Mouse (Mus musculus): ENCODE measurements around the gene Gm45062. TPM values are rescaled to one million over a fixed set of nuclear protein-coding genes. Genes with fewer than 3 reads are reported as not detected.

Gene Gm45062
- polyA plus RNA-seq, 1 experiment = 1.2 TPM

DNA sequence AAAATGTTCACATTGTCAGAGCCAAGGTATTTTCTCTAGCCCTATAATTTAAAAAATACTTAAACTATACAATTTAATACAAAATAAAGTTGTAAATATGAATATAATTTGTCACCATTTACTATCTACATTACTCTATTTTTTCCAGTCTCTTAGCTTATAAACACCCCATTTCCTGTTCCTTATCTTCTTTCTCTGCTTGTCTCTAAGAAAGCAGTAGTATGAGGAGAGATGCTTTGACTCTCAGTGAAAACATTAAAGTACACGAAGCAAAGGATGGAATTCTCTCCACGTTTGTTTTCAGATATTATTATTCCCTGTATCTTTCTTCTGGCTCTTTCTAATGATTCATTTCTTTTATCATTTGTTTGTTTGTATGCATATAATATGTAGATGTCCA is 99.0 kb downstream of the Gm45062 start:
- Histone ChIP-seq H3K4me3 (replicated peaks; ENCODE audit: extremely low read depth, low read depth, low read length) (no peak overlapping the region), H3K4me1 (ENCODE audit: control insufficient read depth, insufficient read depth, low read length) (no peaks in the 10 kb centered on the region)
- WGBS = 41% methylated on average over 2 of the region's 2 CpGs
- no peak for TF ChIP-seq POLR2A (IDR thresholded peaks at IDR 0.05; ENCODE audit: borderline replicate concordance, extremely low read depth, low read depth, low read length)
- no peak for TF ChIP-seq CTCF (IDR thresholded peaks at IDR 0.05; ENCODE audit: insufficient read depth, low read length)
- DNase-seq = no peak

DNA sequence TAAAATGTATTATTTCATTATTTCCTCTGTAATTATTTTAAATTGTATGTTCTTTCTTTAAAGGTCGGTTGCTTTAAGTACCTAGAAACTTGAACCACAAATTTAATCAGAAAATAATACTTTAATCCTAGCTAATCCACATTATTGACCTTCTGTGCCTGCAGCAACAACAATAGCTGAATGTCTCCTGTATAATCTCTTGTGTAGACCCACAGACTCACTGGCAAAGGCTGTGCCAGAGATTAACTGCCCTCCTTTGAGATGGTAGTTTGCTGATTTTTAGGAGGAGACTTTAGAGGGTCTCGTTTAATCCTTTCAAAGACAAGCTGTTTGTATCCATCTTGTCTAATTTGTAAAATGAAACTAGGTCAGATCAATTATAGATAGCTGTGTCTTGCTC is 99.5 kb downstream of the Gm45062 start:
- DNase-seq = no peak
- no peaks in the 10 kb centered on the region for H3K4me1 ChIP-seq (ENCODE audit: control insufficient read depth, insufficient read depth, low read length)
- no peak overlapping the region for H3K4me3 ChIP-seq (replicated peaks; ENCODE audit: extremely low read depth, low read depth, low read length)
- TF ChIP-seq CTCF (IDR thresholded peaks at IDR 0.05; ENCODE audit: insufficient read depth, low read length) = no peak
- WGBS = 71% methylated on average over 2 of the region's 2 CpGs

DNA sequence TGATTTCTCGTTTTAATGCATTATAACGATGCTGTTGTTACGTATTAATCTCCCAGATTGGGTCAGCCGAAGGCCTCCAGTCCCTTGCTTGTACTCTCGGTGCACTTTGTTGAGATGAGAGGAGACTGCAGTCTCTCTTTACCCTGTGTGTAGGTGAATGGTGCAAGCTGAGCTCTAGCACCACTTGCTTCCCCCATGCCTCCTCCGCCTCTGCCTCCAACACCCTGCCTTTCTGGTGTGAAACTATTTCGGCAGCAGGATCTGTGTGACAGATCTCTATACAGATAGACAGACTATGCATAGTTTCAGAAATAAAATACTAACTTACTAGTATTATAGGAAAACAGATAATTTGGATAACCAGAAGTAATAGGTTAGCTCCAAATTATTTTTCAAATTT is 101.6 kb downstream of the Gm45062 start:
- Histone ChIP-seq H3K4me3 (replicated peaks; ENCODE audit: extremely low read depth, low read depth, low read length) (no peak overlapping the region), H3K4me1 (ENCODE audit: control insufficient read depth, insufficient read depth, low read length) (no peaks in the 10 kb centered on the region)
- TF ChIP-seq POLR2A (IDR thresholded peaks at IDR 0.05; ENCODE audit: borderline replicate concordance, extremely low read depth, low read depth, low read length) (no peak), CTCF (IDR thresholded peaks at IDR 0.05; ENCODE audit: insufficient read depth, low read length) (no peak)
- 91% methylated on average over 7 of the region's 7 CpGs for WGBS
- no peak for DNase-seq

DNA sequence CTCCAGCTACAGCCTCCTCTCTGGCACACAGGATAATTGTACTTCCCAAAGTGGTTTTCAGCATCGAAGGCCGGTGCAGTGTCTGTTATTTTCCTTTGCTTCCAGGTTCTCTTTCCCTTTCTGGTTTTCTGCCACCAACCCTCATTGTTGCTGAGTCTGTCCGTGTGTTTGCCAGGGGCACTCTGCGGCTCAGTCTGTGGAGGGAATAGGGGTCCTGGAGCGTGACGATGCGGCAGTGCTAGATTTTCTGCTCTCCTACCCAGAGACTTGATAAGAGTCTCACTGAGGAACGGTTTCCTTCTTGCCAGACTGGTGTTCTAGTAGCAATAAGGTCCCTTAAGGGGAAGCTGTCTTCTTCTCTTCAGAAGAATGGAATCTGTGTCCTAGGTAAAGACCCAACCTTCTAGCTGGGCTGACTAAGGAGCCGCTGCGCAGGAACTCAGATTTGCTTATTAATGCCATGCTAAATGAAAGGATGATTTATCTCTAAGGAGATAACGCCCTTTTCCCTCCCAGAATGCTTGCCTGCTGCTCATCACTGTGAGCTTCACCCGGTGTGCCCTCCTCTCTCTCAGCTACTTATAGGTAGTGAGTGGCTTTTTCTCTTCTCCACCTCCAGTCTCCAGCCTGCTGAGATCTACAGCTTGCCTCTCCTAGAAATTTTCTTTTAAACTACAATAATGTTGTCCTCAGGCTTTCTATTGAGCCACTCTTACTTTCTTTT is 104.9 kb downstream of the Gm45062 start:
- WGBS = 79% methylated on average over 12 of the region's 12 CpGs
- TF ChIP-seq POLR2A (IDR thresholded peaks at IDR 0.05; ENCODE audit: borderline replicate concordance, extremely low read depth, low read depth, low read length) (no peak), CTCF (IDR thresholded peaks at IDR 0.05; ENCODE audit: insufficient read depth, low read length) (no peak)
- H3K4me3 ChIP-seq (replicated peaks; ENCODE audit: extremely low read depth, low read depth, low read length) = no peak overlapping the region
- no peaks in the 10 kb centered on the region for H3K4me1 ChIP-seq (ENCODE audit: control insufficient read depth, insufficient read depth, low read length)
- DNase-seq = no peak

DNA sequence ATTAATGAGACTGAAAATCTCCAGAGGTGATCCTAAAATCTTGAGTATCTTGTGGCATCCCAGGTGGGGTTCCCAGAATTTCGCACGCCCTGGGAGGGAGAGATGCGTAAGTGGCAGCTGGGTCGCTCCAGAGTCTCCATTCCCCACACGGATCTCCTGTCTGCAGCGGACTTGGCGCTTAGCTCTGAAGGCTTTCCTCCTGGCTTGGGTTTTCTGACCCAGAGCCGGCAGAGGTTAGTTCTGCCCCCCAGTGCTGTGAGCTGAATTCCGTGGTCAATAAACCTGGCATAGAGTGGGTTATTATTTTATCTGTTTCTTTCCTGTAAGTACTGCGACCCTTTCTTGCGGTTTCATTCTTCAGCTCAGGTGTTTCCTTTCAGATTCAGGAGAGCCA is 105.5 kb downstream of the Gm45062 start:
- 90% methylated on average over 11 of the region's 11 CpGs for WGBS
- H3K4me3 ChIP-seq (replicated peaks; ENCODE audit: extremely low read depth, low read depth, low read length) = no peak overlapping the region
- DNase-seq = no peak
- no peaks in the 10 kb centered on the region for H3K4me1 ChIP-seq (ENCODE audit: control insufficient read depth, insufficient read depth, low read length)
- TF ChIP-seq CTCF (IDR thresholded peaks at IDR 0.05; ENCODE audit: insufficient read depth, low read length) (no peak), POLR2A (IDR thresholded peaks at IDR 0.05; ENCODE audit: borderline replicate concordance, extremely low read depth, low read depth, low read length) (no peak)

DNA sequence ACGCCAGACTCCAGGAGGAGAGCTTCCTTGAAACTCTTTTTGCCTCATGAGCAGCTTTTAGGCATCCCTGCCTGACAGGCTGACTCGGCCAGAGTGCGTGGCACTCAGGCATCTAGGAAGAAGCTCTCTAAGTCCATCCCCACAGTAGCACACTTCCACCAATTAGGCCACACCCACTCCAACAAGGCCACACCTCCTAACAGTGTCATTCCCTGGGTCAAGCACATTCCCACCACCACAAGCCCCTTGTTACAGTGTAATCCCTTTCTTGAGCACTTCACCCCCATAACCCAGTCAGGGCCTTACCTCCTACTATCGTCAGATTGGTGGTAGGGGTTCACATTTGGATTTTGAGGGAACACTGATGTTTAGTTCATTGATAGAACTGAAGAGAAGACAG is 108.4 kb downstream of the Gm45062 start:
- Histone ChIP-seq H3K4me3 (replicated peaks; ENCODE audit: extremely low read depth, low read depth, low read length) (no peak overlapping the region), H3K4me1 (ENCODE audit: control insufficient read depth, insufficient read depth, low read length) (no peaks in the 10 kb centered on the region)
- DNase-seq = no peak
- TF ChIP-seq POLR2A (IDR thresholded peaks at IDR 0.05; ENCODE audit: borderline replicate concordance, extremely low read depth, low read depth, low read length) = no peak
- TF ChIP-seq CTCF (IDR thresholded peaks at IDR 0.05; ENCODE audit: insufficient read depth, low read length) = no peak
- 95% methylated on average over 4 of the region's 4 CpGs for WGBS

DNA sequence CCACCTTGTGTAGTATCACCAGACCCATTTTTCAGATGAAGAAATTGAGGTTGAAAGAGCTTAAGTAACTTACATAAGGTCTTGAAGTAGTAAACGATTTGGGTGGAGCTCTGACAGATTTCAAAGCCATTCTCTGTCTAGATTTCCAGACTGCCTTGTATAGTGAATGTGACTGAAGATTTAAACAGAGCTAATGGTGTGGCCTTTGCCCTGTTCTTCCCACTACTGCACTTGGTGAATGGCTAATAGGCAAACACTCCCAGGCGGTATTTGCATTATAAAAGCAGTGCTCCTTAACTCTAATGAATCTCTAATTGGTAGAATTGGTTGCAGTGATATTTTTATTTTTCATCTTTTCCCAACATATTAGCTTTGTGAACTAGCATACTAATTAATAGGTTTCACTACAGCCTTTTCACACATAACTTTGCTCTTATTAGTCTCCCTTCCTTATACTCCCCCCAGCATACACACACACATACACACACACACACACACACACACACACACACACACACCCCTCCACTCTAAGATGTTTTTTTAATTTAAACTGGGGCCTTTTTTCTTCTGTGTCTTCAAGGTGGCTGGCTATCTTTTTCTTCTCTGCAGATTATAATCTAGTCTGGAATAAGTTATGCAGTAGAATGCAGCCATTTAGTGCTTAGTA is 109.1 kb downstream of the Gm45062 start:
- Histone ChIP-seq H3K4me3 (replicated peaks; ENCODE audit: extremely low read depth, low read depth, low read length) (no peak overlapping the region), H3K4me1 (ENCODE audit: control insufficient read depth, insufficient read depth, low read length) (no peaks in the 10 kb centered on the region)
- TF ChIP-seq POLR2A (IDR thresholded peaks at IDR 0.05; ENCODE audit: borderline replicate concordance, extremely low read depth, low read depth, low read length) (no peak), CTCF (IDR thresholded peaks at IDR 0.05; ENCODE audit: insufficient read depth, low read length) (no peak)
- 79% methylated on average over 2 of the region's 2 CpGs for WGBS
- no peak for DNase-seq

DNA sequence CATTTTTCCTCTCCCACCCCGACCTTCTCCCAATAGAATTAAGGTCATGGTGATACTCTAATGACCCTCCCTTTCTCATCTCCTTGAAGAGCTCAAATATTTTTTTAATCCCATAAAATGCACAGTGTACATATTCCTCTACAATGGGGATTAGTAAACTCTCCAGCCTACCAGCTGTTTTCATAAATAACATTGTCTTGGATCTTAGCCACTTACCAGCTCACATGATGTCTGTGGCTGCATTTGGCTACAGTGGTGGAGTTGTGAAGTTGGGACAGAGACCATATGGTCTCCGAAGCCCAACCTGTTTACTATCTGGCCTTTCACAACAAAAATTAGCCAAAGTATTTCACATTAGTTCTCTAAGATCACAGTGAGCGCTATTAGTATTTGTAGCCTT is 111.4 kb downstream of the Gm45062 start:
- no peak overlapping the region for H3K4me3 ChIP-seq (replicated peaks; ENCODE audit: extremely low read depth, low read depth, low read length)
- DNase-seq = no peak
- no peak for TF ChIP-seq CTCF (IDR thresholded peaks at IDR 0.05; ENCODE audit: insufficient read depth, low read length)
- no peak for TF ChIP-seq POLR2A (IDR thresholded peaks at IDR 0.05; ENCODE audit: borderline replicate concordance, extremely low read depth, low read depth, low read length)
- H3K4me1 ChIP-seq (ENCODE audit: control insufficient read depth, insufficient read depth, low read length) = no peaks in the 10 kb centered on the region
- WGBS = 71% methylated on average over 3 of the region's 3 CpGs

DNA sequence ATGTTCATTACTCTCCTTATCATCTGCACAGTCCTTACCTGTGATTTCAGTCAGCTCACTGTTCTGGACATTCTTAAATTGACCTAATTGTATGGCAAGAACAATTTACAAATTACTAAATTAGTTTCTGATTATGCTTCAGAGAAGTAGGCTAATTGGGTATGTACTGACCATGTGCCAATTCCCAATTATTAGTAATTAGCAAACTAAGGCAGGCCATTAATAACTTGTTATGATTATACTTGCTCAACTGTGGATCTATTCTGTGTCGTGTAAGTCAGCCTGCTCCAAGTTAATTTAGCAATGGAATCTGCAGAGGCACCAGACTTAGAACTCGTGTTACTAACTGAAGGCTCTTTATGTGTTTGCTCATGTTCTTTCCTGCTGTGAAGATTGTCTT is 113.8 kb downstream of the Gm45062 start:
- no peak for DNase-seq
- TF ChIP-seq CTCF (IDR thresholded peaks at IDR 0.05; ENCODE audit: insufficient read depth, low read length) (no peak), POLR2A (IDR thresholded peaks at IDR 0.05; ENCODE audit: borderline replicate concordance, extremely low read depth, low read depth, low read length) (no peak)
- Histone ChIP-seq H3K4me3 (replicated peaks; ENCODE audit: extremely low read depth, low read depth, low read length) (no peak overlapping the region), H3K4me1 (ENCODE audit: control insufficient read depth, insufficient read depth, low read length) (no peaks in the 10 kb centered on the region)
- WGBS = 73% methylated on average over 2 of the region's 2 CpGs

DNA sequence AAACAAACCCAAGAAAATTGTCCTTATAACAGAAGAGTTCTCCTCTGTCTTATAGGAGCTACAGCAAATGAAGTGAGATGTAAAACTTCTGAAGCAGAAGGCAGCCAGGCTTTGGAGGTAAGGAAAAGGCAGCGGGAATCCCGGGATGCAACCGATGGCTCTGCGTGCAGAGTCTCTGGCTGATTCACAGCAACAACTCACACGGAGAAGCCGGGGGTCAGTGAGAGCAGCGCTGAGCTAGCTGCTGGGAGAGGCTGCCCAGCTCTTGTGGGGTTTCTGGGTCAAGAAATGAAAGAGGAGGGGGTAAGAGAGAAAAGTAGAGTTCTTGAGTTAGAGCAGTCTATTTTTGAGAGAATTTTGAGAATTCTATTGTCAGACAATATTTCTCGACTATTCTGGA is 114.6 kb downstream of the Gm45062 start:
- no peak for DNase-seq
- WGBS = 61% methylated on average over 8 of the region's 8 CpGs

More for the DNA sequence above, 114.6 kb downstream of the Gm45062 start:
- TF ChIP-seq POLR2A (IDR thresholded peaks at IDR 0.05; ENCODE audit: borderline replicate concordance, extremely low read depth, low read depth, low read length) = no peak
- no peak for TF ChIP-seq CTCF (IDR thresholded peaks at IDR 0.05; ENCODE audit: insufficient read depth, low read length)
- no peaks in the 10 kb centered on the region for H3K4me1 ChIP-seq (ENCODE audit: control insufficient read depth, insufficient read depth, low read length)
- H3K4me3 ChIP-seq (replicated peaks; ENCODE audit: extremely low read depth, low read depth, low read length) = no peak overlapping the region
